Mouse (Mus musculus): Measurements from ENCODE around the gene Nucb1. TPM values are rescaled to one million over a fixed set of nuclear protein-coding genes. Genes with fewer than 3 reads are reported as not detected.

Nucb1 gene
- 397 and 405 TPM in 2 replicates for polyA plus RNA-seq (2012; rRNA removed)

DNA sequence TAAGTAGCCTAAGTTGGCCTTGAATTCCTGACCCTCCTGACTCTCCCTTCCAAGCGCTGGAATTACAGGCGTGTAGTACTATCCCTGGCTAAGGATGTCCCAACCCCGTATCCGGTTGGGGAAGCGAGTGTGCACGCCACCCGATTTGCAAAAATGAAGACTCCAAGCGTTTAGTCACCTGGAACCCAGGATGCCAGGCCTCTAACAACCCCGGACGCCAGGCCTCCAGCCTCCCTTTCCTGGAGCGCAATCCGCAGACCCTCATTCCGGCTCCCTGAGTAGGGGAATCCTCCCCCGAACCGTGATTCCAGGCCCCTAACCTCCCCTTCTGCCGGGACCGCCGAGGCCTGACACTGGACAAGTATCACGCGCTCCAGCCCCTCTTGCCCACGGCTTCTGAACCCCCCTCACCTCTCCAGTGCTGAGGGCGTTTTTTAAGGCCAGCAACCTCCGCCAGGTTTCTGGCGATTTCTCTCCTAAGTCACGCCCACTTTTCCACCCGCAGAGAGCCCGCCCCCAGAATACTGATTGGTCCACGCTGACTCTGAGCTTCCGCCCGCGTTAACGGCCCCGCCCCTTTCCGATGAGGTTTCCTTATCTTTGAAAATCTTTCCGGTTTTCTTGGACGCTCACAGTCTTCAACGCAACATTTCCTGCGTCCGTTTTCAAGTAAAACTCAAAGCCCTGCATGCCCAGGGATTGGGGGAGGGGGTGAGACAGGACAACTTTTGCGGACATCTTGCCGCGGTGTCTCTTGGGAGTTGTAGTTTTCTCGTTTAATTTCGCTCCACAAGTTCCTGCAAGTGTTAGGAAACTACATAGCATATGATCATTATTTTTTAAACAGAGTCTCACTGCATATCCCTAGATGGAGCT is at the start of gene Nucb1:
Gene Nucb1, minus strand, starts transcription at position 495 of the 876 bp plus-strand sequence.
- peaks cover 15% of the 10 kb centered on the region for H3K4me1 ChIP-seq (ENCODE audit: control insufficient read depth, insufficient read depth, low read length)
- H3K4me3 ChIP-seq (ENCODE audit: insufficient read depth, low read depth, low read length), result peak within 1 kb of the TSS; percentile 90
- TF ChIP-seq POLR2A (IDR thresholded peaks at IDR 0.05; ENCODE audit: low read depth, low read length), result peak; percentile 50
- no peak for TF ChIP-seq CTCF (conservative IDR thresholded peaks at IDR 0.05; ENCODE audit: insufficient read depth, insufficient read length, low read depth, low read length)
- H3K27me3 ChIP-seq (replicated peaks; ENCODE audit: control insufficient read depth, insufficient read depth, low read length), result no peaks in the 10 kb centered on the region
- H3K27ac ChIP-seq (ENCODE audit: insufficient read depth, low read depth, low read length), result peak within 1 kb of the TSS; percentile 79
- WGBS, result under 1% methylated on average over 44 of the region's 44 CpGs
- no peaks in the 10 kb centered on the region for H3K36me3 ChIP-seq (ENCODE audit: control insufficient read depth, insufficient read depth, low read length)
- peak; percentile 97 for DNase-seq

DNA sequence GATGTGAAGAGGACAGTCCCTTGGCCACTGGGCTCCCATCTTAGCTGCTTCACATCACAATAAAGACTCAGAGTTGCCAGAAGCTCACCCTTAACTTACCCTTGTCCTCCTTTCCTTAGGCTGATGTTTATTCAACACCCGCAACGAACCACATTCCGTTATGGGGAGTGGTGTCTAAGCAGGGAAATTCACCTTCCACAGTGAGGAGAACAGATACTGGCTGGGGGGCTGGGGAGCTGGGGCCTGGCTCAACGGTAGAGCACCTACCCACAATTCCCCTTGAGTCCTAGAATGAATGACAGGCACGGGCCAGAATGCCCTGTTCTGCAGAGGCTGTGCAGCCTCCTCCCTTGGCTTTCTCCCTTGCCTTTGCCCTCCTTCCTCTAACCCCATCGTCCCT is 48.7 kb upstream of the Nucb1 start:
- Histone ChIP-seq H3K4me1 (ENCODE audit: control insufficient read depth, insufficient read depth, low read length) (no peaks in the 10 kb centered on the region), H3K27ac (ENCODE audit: insufficient read depth, low read depth, low read length) (no peak overlapping the region), H3K27me3 (replicated peaks; ENCODE audit: control insufficient read depth, insufficient read depth, low read length) (no peaks in the 10 kb centered on the region), H3K4me3 (ENCODE audit: insufficient read depth, low read depth, low read length) (no peak overlapping the region), H3K36me3 (ENCODE audit: control insufficient read depth, insufficient read depth, low read length) (no peaks in the 10 kb centered on the region)
- DNase-seq, result no peak
- TF ChIP-seq CTCF (conservative IDR thresholded peaks at IDR 0.05; ENCODE audit: insufficient read depth, insufficient read length, low read depth, low read length) (no peak), POLR2A (IDR thresholded peaks at IDR 0.05; ENCODE audit: low read depth, low read length) (no peak)
- 30% methylated on average over 6 of the region's 6 CpGs for WGBS

DNA sequence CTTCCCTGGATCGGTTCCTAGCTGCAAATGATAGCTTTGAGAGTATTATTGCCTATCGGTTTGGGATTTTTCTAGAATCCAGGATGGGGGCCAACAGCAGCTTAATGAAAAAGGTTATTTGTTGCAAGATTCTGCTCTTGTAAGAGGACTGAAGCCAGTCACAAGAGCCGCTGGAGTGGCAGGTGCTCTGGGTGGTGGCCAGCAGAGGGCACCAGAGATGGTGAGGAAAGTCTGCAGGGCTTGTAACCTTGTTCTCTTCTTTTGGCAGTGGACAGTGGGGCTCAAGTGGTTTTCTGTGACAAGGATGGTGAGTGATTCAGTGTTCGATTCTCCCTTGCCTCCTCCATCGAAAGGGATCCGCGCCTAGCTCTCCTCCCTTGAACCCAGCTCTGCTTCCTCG is 45.6 kb upstream of the Nucb1 start:
- peak; percentile 87 for DNase-seq
- Histone ChIP-seq H3K27ac (ENCODE audit: insufficient read depth, low read depth, low read length) (no peak overlapping the region), H3K27me3 (replicated peaks; ENCODE audit: control insufficient read depth, insufficient read depth, low read length) (no peaks in the 10 kb centered on the region), H3K4me3 (ENCODE audit: insufficient read depth, low read depth, low read length) (no peak overlapping the region), H3K36me3 (ENCODE audit: control insufficient read depth, insufficient read depth, low read length) (no peaks in the 10 kb centered on the region), H3K4me1 (ENCODE audit: control insufficient read depth, insufficient read depth, low read length) (no peaks in the 10 kb centered on the region)
- 24% methylated on average over 8 of the region's 8 CpGs for WGBS
- TF ChIP-seq POLR2A (IDR thresholded peaks at IDR 0.05; ENCODE audit: low read depth, low read length) (no peak), CTCF (conservative IDR thresholded peaks at IDR 0.05; ENCODE audit: insufficient read depth, insufficient read length, low read depth, low read length) (peak; percentile 87)

DNA sequence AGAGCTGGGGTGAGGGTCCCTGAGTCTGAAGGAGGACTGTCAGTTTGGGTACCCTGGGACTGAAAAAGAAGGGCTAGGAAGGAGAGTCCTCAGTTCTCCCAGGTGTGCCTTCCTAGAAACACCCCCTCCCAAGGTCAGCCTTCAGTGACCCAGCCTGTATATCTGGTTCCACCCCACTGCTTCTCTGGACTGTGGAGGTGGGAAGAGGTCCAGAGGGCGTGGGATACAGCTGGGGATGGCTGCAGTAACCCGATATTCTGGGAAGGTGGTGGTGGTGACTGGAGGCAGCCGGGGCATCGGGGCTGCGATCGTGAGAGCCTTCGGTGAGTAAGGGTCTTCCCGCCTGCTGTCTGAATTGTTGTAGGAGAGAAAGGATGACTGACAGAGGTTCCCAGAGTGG is 44.5 kb upstream of the Nucb1 start, which contains the start of gene Hsd17b14:
Gene Hsd17b14, plus strand, starts transcription at position 150 of the 400 bp plus-strand sequence.
- H3K4me1 ChIP-seq (ENCODE audit: control insufficient read depth, insufficient read depth, low read length), result no peaks in the 10 kb centered on the region
- H3K27ac ChIP-seq (ENCODE audit: insufficient read depth, low read depth, low read length), result no peak within 1 kb of the TSS; the same call in 1 of the 2 replicates
- H3K36me3 ChIP-seq (ENCODE audit: control insufficient read depth, insufficient read depth, low read length), result no peaks in the 10 kb centered on the region
- H3K27me3 ChIP-seq (replicated peaks; ENCODE audit: control insufficient read depth, insufficient read depth, low read length), result no peaks in the 10 kb centered on the region
- no peak within 1 kb of the TSS for H3K4me3 ChIP-seq (ENCODE audit: insufficient read depth, low read depth, low read length)
- DNase-seq, result no peak
- WGBS, result 19% methylated on average over 8 of the region's 8 CpGs
- TF ChIP-seq CTCF (conservative IDR thresholded peaks at IDR 0.05; ENCODE audit: insufficient read depth, insufficient read length, low read depth, low read length) (no peak), POLR2A (IDR thresholded peaks at IDR 0.05; ENCODE audit: low read depth, low read length) (no peak)

DNA sequence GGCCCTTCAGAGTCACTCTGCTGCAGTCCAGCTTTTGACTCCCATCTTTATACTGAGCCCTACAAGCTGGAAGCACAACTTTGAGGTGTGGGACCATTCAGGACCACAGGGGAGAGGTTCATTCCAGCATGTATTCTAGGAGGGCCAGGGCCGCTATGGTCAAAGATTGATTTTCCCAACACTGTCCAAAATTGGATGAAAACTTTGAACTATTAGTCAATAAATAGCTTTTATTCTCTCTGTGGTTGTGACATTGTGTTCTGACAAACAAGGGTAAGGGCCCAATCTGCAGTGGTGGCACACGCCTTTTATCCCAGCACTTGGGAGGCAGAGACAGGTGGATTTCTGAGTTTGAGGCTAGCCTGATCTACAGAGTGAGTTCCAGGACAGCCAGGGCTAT is 43.8 kb upstream of the Nucb1 start:
- Histone ChIP-seq H3K4me3 (ENCODE audit: insufficient read depth, low read depth, low read length) (no peak overlapping the region), H3K36me3 (ENCODE audit: control insufficient read depth, insufficient read depth, low read length) (no peaks in the 10 kb centered on the region), H3K27me3 (replicated peaks; ENCODE audit: control insufficient read depth, insufficient read depth, low read length) (no peaks in the 10 kb centered on the region), H3K27ac (ENCODE audit: insufficient read depth, low read depth, low read length) (no peak overlapping the region), H3K4me1 (ENCODE audit: control insufficient read depth, insufficient read depth, low read length) (no peaks in the 10 kb centered on the region)
- TF ChIP-seq POLR2A (IDR thresholded peaks at IDR 0.05; ENCODE audit: low read depth, low read length) (no peak), CTCF (conservative IDR thresholded peaks at IDR 0.05; ENCODE audit: insufficient read depth, insufficient read length, low read depth, low read length) (no peak)
- no peak for DNase-seq
- 71% methylated on average over 2 of the region's 2 CpGs for WGBS

DNA sequence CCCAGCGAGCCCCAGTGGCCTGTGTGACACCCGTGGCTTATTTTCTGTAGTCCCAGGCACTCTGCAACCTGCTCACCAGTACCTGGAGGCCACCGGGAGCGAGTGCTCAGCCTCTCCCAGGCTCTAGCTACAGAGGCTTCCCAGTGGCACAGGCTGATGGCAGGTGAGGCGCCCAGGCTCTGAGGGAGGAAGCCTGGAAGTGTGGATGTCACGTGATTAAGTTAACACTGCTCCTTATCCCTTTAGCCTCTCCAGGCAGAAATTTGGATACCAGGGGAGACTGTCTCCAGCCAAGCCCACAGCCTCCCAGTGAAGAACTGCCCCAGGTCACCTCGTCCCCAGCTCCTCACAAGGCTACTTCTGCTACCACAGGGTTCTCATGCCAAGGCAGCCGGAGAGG is 43.3 kb upstream of the Nucb1 start:
- peak; percentile 32 for DNase-seq
- Histone ChIP-seq H3K36me3 (ENCODE audit: control insufficient read depth, insufficient read depth, low read length) (no peaks in the 10 kb centered on the region), H3K4me1 (ENCODE audit: control insufficient read depth, insufficient read depth, low read length) (no peaks in the 10 kb centered on the region), H3K27ac (ENCODE audit: insufficient read depth, low read depth, low read length) (no peak overlapping the region), H3K4me3 (ENCODE audit: insufficient read depth, low read depth, low read length) (no peak overlapping the region), H3K27me3 (replicated peaks; ENCODE audit: control insufficient read depth, insufficient read depth, low read length) (no peaks in the 10 kb centered on the region)
- 74% methylated on average over 8 of the region's 8 CpGs for WGBS
- TF ChIP-seq POLR2A (IDR thresholded peaks at IDR 0.05; ENCODE audit: low read depth, low read length) (no peak), CTCF (conservative IDR thresholded peaks at IDR 0.05; ENCODE audit: insufficient read depth, insufficient read length, low read depth, low read length) (no peak)

DNA sequence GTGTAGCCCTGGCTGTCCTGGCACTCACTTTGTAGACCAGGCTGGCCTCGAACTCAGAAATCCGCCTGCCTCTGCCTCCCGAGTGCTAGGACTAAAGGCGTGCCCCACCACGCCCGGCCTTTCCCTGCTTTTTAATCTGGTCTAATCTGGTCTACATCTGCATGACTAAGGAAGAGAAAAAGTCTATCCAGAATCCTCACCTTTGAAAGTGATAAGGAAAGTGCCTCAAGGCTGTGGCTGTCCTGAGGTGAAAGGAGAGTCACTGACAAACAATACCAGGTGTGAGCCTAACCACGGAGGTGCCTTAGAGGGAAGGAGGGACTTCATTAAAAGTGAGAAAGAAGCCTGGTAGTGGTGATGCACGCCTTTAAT is 41.3 kb upstream of the Nucb1 start:
- DNase-seq, result no peak
- no peaks in the 10 kb centered on the region for H3K27me3 ChIP-seq (replicated peaks; ENCODE audit: control insufficient read depth, insufficient read depth, low read length)
- H3K4me3 ChIP-seq (ENCODE audit: insufficient read depth, low read depth, low read length), result no peak overlapping the region
- TF ChIP-seq CTCF (conservative IDR thresholded peaks at IDR 0.05; ENCODE audit: insufficient read depth, insufficient read length, low read depth, low read length) (no peak), POLR2A (IDR thresholded peaks at IDR 0.05; ENCODE audit: low read depth, low read length) (no peak)
- H3K27ac ChIP-seq (ENCODE audit: insufficient read depth, low read depth, low read length), result no peak overlapping the region
- WGBS, result 92% methylated on average over 8 of the region's 8 CpGs
- no peaks in the 10 kb centered on the region for H3K36me3 ChIP-seq (ENCODE audit: control insufficient read depth, insufficient read depth, low read length)
- no peaks in the 10 kb centered on the region for H3K4me1 ChIP-seq (ENCODE audit: control insufficient read depth, insufficient read depth, low read length)

Data from kidney, adult 2 months (tissue).